Mouse (Mus musculus): Measurements from ENCODE around the gene F3.

DNA sequence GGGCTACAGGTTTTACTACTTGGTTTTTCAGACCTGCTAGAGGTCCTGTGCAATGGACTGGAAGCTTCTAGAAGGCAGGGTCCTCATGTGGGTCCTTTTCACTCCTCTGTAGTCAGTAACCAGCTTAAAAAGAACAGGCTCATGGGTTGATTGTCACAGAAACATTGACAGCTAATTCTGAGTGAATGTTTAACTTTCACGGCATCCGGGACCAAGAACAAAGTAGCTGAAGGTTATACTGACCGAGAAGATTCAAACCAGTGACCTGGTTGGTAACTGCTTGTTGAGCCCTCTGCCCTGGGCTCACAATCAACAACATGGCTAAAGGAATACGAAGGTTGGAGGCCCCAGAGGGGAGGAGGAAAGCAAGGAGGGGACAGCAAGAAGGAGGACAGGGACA, 38.4 kb upstream of the F3 start:
- TF ChIP-seq CTCF (IDR thresholded peaks at IDR 0.05; ENCODE audit: low read depth, low read length) (no peak), POLR2A (IDR thresholded peaks at IDR 0.05; ENCODE audit: borderline replicate concordance, low read depth, low read length) (no peak)

Measured in bone marrow macrophage, adult 2 months (primary cell).